Mouse (Mus musculus): Measurements from ENCODE around the gene E030018B13Rik. TPM values are rescaled to one million over a fixed set of nuclear protein-coding genes. Genes with fewer than 3 reads are reported as not detected.

E030018B13Rik gene
- total and polyA plus RNA-seq, 3 experiments, result 0.07 TPM; not detected in 2

DNA sequence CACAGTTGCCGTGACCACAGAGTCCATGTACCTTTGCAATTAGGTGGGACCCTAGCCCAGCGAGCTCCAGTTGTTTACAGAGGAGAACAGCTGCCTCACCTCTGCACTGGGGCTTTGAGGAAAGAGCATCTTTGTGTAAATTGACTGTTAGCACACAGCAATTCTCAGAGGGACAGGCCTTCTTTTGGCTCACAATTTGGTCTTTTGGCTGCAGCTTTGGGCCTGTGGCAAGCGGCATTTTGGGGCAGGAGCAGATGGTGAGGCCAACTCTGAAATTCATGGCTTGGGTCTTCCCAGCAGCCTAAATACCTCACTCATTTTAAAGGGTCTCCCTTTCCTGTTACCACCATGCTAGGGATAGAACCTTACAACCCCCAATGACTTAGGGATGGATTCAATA lies 32.5 kb downstream of the E030018B13Rik start:
- TF ChIP-seq KAT2A (conservative IDR thresholded peaks at IDR 0.05; ENCODE audit: low read depth, low read length) (no peak), CHD1 (IDR thresholded peaks at IDR 0.05; ENCODE audit: low read depth, low read length) (no peak), E2F4 (IDR thresholded peaks at IDR 0.05; ENCODE audit: borderline replicate concordance, low read depth, low read length) (no peak), CHD2 (IDR thresholded peaks at IDR 0.05; ENCODE audit: low read length) (no peak), RCOR1 (IDR thresholded peaks at IDR 0.05; ENCODE audit: low read depth, low read length) (no peak), POLR2AphosphoS2 (IDR thresholded peaks at IDR 0.05; ENCODE audit: low read length) (no peak), SIN3A (IDR thresholded peaks at IDR 0.05; ENCODE audit: low read length) (no peak), ZC3H11A (IDR thresholded peaks at IDR 0.05; ENCODE audit: low read depth, low read length) (no peak), EP300 (IDR thresholded peaks at IDR 0.05; ENCODE audit: low read depth in 1 of 2, low read length in 2 of 2) (no peak), MYB (IDR thresholded peaks at IDR 0.05; ENCODE audit: low read depth, low read length) (no peak), RAD21 (IDR thresholded peaks at IDR 0.05; ENCODE audit: low read depth, low read length) (no peak), ELF1 (IDR thresholded peaks at IDR 0.05; ENCODE audit: low read depth, low read length) (no peak), ZKSCAN1 (IDR thresholded peaks at IDR 0.05; ENCODE audit: low read depth, low read length) (no peak), CTCF (IDR thresholded peaks at IDR 0.05 in 2 of 3, conservative IDR thresholded peaks at IDR 0.05 in 1 of 3; ENCODE audit: control insufficient read depth in 1 of 3, insufficient read depth in 1 of 3, low read depth in 2 of 3, low read length in 3 of 3, poor library complexity in 1 of 3, severe bottlenecking in 1 of 3) (no peak), TAL1 (IDR thresholded peaks at IDR 0.05; ENCODE audit: low read length) (no peak)

GRCm38 (mm10) chr7:63950931-63951607 lies 34.4 kb downstream of the E030018B13Rik start:
- Histone ChIP-seq H3K27ac (ENCODE audit: control insufficient read depth, low read depth, low read length) (no peak overlapping the region), H3K9me3 (replicated peaks; ENCODE audit: insufficient read depth, low read length) (no peaks in the 10 kb centered on the region), H3K36me3 (ENCODE audit: control insufficient read depth in 1 of 2, insufficient read depth in 2 of 2, low read length in 2 of 2) (peaks cover 0 to 24% of the 10 kb centered on the region in 2 experiments; a peak in 2 of 4 replicates), H3K9ac (ENCODE audit: control insufficient read depth, low read depth, low read length, poor library complexity, severe bottlenecking) (no peak overlapping the region), H3K27me3 (ENCODE audit: control insufficient read depth in 1 of 2, insufficient read depth in 2 of 2, low read length in 2 of 2) (no peaks in the 10 kb centered on the region), H3K79me2 (ENCODE audit: control insufficient read depth, insufficient read depth, low read length, poor library complexity) (no peaks in the 10 kb centered on the region), H3K4me1 (ENCODE audit: control insufficient read depth in 1 of 2, insufficient read depth in 2 of 2, low read length in 2 of 2) (peaks cover 17 to 45% of the 10 kb centered on the region in 2 experiments), H3K4me3 (ENCODE audit: control insufficient read depth in 1 of 2, insufficient read depth in 1 of 2, low read depth in 2 of 2, low read length in 2 of 2) (no peak overlapping the region)
- TF ChIP-seq HCFC1 (IDR thresholded peaks at IDR 0.05; ENCODE audit: low read depth, low read length) (no peak), MAX (IDR thresholded peaks at IDR 0.05; ENCODE audit: low read length) (no peak), MXI1 (IDR thresholded peaks at IDR 0.05; ENCODE audit: low read depth, low read length) (no peak), USF2 (IDR thresholded peaks at IDR 0.05; ENCODE audit: borderline replicate concordance in 1 of 2, insufficient read depth in 1 of 2, low read depth in 1 of 2, low read length in 2 of 2) (no peak), MYB (IDR thresholded peaks at IDR 0.05; ENCODE audit: low read depth, low read length) (no peak), CHD1 (IDR thresholded peaks at IDR 0.05; ENCODE audit: low read depth, low read length) (no peak), GABPA (IDR thresholded peaks at IDR 0.05; ENCODE audit: low read depth, low read length) (no peak), SIN3A (IDR thresholded peaks at IDR 0.05; ENCODE audit: low read length) (no peak), ZKSCAN1 (IDR thresholded peaks at IDR 0.05; ENCODE audit: low read depth, low read length) (no peak), EP300 (IDR thresholded peaks at IDR 0.05; ENCODE audit: low read depth in 1 of 2, low read length in 2 of 2) (no peak), NELFE (IDR thresholded peaks at IDR 0.05; ENCODE audit: low read depth, low read length) (no peak), GATA1 (IDR thresholded peaks at IDR 0.05; ENCODE audit: low read depth, low read length) (no peak), BHLHE40 (IDR thresholded peaks at IDR 0.05; ENCODE audit: borderline replicate concordance, low read depth, low read length) (no peak), RAD21 (IDR thresholded peaks at IDR 0.05; ENCODE audit: low read depth, low read length) (no peak)
- no peak for DNase-seq (ENCODE audit: low read depth, low spot score)

More for the DNA sequence above, 32.5 kb downstream of the E030018B13Rik start:
- DNase-seq (ENCODE audit: low read depth, low spot score), result no peak
- no peaks in the 10 kb centered on the region for H3K27me3 ChIP-seq (ENCODE audit: control insufficient read depth in 1 of 2, insufficient read depth in 2 of 2, low read length in 2 of 2)
- H3K9ac ChIP-seq (ENCODE audit: control insufficient read depth, low read depth, low read length, poor library complexity, severe bottlenecking), result no peak overlapping the region
- H3K9me3 ChIP-seq (replicated peaks; ENCODE audit: insufficient read depth, low read length), result no peaks in the 10 kb centered on the region
- H3K4me3 ChIP-seq (ENCODE audit: control insufficient read depth in 1 of 2, insufficient read depth in 1 of 2, low read depth in 2 of 2, low read length in 2 of 2), result no peak overlapping the region
- no peak overlapping the region for H3K27ac ChIP-seq (ENCODE audit: control insufficient read depth, low read depth, low read length)
- peaks cover 0 to 24% of the 10 kb centered on the region in 2 experiments; a peak in 2 of 4 replicates for H3K36me3 ChIP-seq (ENCODE audit: control insufficient read depth in 1 of 2, insufficient read depth in 2 of 2, low read length in 2 of 2)
- peaks cover 15 to 42% of the 10 kb centered on the region in 2 experiments for H3K4me1 ChIP-seq (ENCODE audit: control insufficient read depth in 1 of 2, insufficient read depth in 2 of 2, low read length in 2 of 2)
- no peaks in the 10 kb centered on the region for H3K79me2 ChIP-seq (ENCODE audit: control insufficient read depth, insufficient read depth, low read length, poor library complexity)

Data from MEL (cell line).